Mouse (Mus musculus): ENCODE results near the gene Meox1.

Gene Meox1

DNA sequence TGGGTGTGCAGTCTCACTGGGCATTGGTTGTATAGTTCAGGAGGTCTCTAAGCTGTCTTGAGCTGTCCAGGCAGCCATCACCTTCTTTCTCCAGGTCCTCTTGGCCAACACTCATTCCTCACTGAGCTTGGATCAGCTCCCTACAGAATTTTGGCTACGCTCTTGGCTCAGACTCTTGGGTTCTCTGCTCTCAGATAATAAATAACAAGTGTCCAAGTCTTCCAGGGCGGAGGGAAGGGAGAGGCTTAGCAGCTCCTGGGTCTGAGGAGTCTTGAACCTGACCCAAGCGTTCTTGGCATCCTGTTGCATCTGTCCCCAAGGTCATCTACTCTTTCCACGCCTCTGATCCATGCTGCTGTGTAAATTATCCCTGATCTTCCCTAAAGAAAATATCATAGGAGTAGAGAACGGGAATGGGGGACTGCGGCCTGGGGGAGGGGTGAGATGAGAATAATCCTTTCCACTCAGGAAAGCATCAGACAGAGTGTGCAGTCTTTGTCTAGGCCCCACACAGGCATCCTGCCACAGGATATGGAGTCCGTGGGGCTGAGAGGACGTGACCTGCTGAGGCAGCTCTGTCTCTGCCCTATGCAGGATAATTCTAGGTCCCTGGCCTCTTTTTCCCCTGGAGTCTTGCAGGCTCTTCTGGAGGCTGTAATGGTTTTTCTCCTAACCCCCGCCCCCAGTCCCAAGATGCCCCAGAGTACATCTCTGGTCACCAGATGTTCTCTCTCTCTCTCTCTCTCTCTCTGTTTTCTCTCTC lies 38.0 kb downstream of the Meox1 start:
- no peak for DNase-seq (ENCODE audit: low read depth, low spot score)

- DNase-seq (ENCODE audit: low read depth, low spot score), result no peak
These were observed 43.1 kb downstream of the Meox1 start for GRCm38 (mm10) chr11:101851042-101851441.

DNA sequence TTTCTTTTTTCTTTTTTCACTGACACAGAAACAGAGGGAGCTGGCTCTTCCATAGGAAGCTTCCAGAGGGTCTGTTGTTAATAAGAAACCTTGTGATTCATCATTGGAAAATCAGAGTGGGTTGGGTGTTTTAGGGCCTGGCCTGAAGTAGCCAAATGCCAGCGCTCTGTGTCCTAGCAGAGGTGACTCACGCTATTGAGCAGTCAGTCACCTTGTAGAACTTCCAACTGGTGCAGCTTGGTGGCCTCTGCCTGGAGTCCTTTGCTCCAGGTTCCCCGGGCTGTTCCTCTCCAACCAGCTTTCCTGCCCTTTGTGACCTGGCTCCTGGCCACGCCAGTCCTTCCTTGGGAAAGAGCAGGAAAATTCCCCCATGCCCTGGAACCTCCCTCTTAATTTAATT lies 44.9 kb downstream of the Meox1 start:
- no peak for DNase-seq (ENCODE audit: low read depth, low spot score)

DNA sequence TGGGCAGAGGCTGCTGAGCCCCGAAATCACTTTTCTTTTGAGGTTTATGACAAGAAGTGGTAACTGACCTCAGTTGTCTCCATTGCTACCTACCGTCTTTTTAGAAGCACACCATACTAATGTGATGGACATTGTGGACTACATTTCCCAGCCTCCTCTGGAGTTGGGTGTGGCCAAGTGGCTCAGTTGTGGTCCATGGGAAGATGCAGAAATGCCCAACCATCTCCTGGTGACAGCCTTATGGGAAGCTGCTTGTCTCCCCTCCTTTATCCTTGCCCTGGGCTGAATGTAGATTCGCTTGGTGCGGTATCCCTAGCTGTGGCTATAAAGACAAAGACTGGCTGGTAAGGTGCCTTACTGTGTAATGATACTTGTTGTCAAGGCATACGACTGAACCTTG lies 46.7 kb downstream of the Meox1 start:
- DNase-seq (ENCODE audit: low read depth, low spot score), result no peak

- DNase-seq (ENCODE audit: low read depth, low spot score), result no peak
These were observed 51.4 kb downstream of the Meox1 start for GRCm38 (mm10) chr11:101842773-101843163.

GRCm38 (mm10) chr11:101841998-101842772 lies 52.0 kb downstream of the Meox1 start:
- DNase-seq (ENCODE audit: low read depth, low spot score), result no peak

GRCm38 (mm10) chr11:101840405-101840804 lies 53.8 kb downstream of the Meox1 start:
- DNase-seq (ENCODE audit: low read depth, low spot score), result no peak

GRCm38 (mm10) chr11:101839426-101839825 lies 54.7 kb downstream of the Meox1 start:
- DNase-seq (ENCODE audit: low read depth, low spot score), result no peak

- DNase-seq (ENCODE audit: low read depth, low spot score), result no peak
These were observed 62.2 kb downstream of the Meox1 start for GRCm38 (mm10) chr11:101832001-101832400.

GRCm38 (mm10) chr11:101830616-101831015 lies 63.6 kb downstream of the Meox1 start:
- DNase-seq (ENCODE audit: low read depth, low spot score), result no peak

DNA sequence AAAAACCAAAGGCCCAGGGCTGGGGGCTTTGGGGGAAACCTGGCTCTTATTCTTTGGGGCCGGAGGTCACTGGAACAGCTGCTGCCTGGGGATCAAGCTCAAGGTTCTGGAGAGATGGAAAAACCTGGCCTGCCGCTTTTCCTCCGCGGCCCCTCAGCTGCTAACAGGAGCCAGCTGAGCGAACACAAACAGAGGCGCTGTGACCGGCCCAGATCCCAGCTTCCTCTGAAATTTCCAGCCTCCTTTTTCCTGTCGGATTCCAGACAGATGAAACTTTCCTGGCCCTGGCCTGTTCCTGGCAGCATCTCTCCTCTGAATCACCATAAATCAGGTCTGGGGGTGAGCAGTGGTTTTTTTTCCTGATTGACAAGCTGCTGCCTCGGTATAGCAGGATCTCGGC lies 64.1 kb downstream of the Meox1 start:
- DNase-seq (ENCODE audit: low read depth, low spot score), result no peak

DNA sequence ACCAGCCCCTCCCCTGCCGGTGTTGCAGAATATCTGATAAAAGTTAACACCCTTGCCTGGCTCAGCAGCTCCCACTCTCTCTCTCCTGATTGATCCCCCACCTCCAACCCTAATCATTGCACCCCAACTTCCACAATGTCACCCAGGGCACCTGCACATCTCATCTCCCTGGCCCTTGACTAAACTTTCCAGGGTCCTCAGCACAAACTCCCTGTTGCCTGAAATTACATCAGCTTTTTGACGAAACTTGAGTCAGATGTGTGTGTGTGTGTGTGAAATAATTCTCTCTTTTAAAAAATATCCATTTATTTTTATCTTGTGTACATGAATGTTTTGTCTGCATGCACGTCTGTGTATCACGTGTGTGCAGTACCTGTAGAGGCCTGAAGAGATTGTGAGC lies 65.5 kb downstream of the Meox1 start:
- DNase-seq (ENCODE audit: low read depth, low spot score), result no peak
